In genomic region chr4:156125393-156125792, GRCm38 (mm10) we compare ENCODE assay signal across 14 mouse cellular contexts. TPM values are rescaled to one million over a fixed set of nuclear protein-coding genes. Genes with fewer than 3 reads are reported as not detected.
"Had no signal": no experiment of that assay in that cellular context is flagged by ENCODE, and none has a peak within 500 bp of the region (broad histone marks: within the 10 kb centered on the region; RNA-seq: fewer than 3 reads in every experiment).

No protein-coding gene starts in this region.

- DNase-seq: left cerebral cortex, postnatal 4 days; liver; liver, embryonic 13.5 days; liver, postnatal 0 days; lung, adult 18-20 months; lung, adult 2 months; lung, embryonic 14.5 days; lung, postnatal 10 days; lung, postnatal 14 days; lung, postnatal 36 days; lung, postnatal 4 days; midbrain, embryonic 14.5 days had no signal

RNA-seq across cellular contexts. Expression of gene Rnf223, which starts 4.9 kb away (rescaled TPM):
- total RNA-seq: liver, adult 2 months; monocyte, adult 5-6 weeks had no signal
